Mouse (Mus musculus): ENCODE results near the gene Gmeb2.

GRCm38 (mm10) chr2:181220361-181220760, 67.5 kb downstream of the Gmeb2 start:
- no peak for TF ChIP-seq CTCF (conservative IDR thresholded peaks at IDR 0.05 in 1 of 2, IDR thresholded peaks at IDR 0.05 in 1 of 2; ENCODE audit: low read depth in 2 of 2, low read length in 2 of 2)
- TF ChIP-seq POLR2A (IDR thresholded peaks at IDR 0.05; ENCODE audit: low read depth, low read length): no peak
- no peak for TF ChIP-seq BHLHE40 (IDR thresholded peaks at IDR 0.05; ENCODE audit: low read depth, low read length)
